In genomic region chr2:71026787-71027186, GRCm38 (mm10) we compare ENCODE assay signal across 8 mouse cellular contexts. TPM values are rescaled to one million over a fixed set of nuclear protein-coding genes. Genes with fewer than 3 reads are reported as not detected.
A peak's percentile ranks its signal among the peaks of the same experiment; 100 is the strongest.
DNase-seq lines count a peak whose midpoint lies in the region; ATAC-seq and TF ChIP-seq lines count a peak whose summit lies in the region.

No protein-coding gene starts in this region.

- peak; percentile 54 for ATAC-seq in embryonic facial prominence, embryonic 15.5 days (ENCODE audit: insufficient number of reproducible peaks, low FRiP score, low TSS enrichment, low read depth)
- ATAC-seq in kidney, embryonic 14.5 days (ENCODE audit: low FRiP score, low TSS enrichment), result peak; percentile 87
- ATAC-seq in megakaryocyte-erythroid progenitor cell, adult 5-6 weeks (replicated peaks; ENCODE audit: low FRiP score, low TSS enrichment, poor library complexity, severe bottlenecking), result peak; percentile 48; the same call in 1 of the 2 replicates

- H3K4me1 ChIP-seq in embryonic facial prominence, embryonic 15.5 days, result peaks cover 12% of the 10 kb centered on the region; the same call in 1 of the 2 replicates
- no peaks in the 10 kb centered on the region for H3K4me1 ChIP-seq in kidney, embryonic 14.5 days (ENCODE audit: control insufficient read depth, insufficient read depth, low read length)

- intact Hi-C loops in left cerebral cortex, adult 2 months (cut with DNase I), result no loop called here

- TF ChIP-seq CTCF in left cerebral cortex, adult 2 months (IDR thresholded peaks at IDR 0.05), result peak; percentile 8

- H3K9ac ChIP-seq in embryonic facial prominence, embryonic 15.5 days, result no peak overlapping the region
- no peak overlapping the region for H3K9ac ChIP-seq in kidney, embryonic 14.5 days (ENCODE audit: low read depth, low read length)

- H3K9me3 ChIP-seq in embryonic facial prominence, embryonic 15.5 days (replicated peaks), result no peaks in the 10 kb centered on the region
- H3K9me3 ChIP-seq in kidney, embryonic 14.5 days (ENCODE audit: control insufficient read depth, low read length), result no peaks in the 10 kb centered on the region

- no peaks in the 10 kb centered on the region for H3K36me3 ChIP-seq in embryonic facial prominence, embryonic 15.5 days
- H3K36me3 ChIP-seq in kidney, embryonic 14.5 days (ENCODE audit: control insufficient read depth, insufficient read depth, low read length), result no peaks in the 10 kb centered on the region

- no peaks in the 10 kb centered on the region for H3K27me3 ChIP-seq in embryonic facial prominence, embryonic 15.5 days
- H3K27me3 ChIP-seq in kidney, embryonic 14.5 days (ENCODE audit: control insufficient read depth, insufficient read depth, low read length), result no peaks in the 10 kb centered on the region

- no peak overlapping the region for H3K27ac ChIP-seq in left cerebral cortex, adult 2 months
- no peak overlapping the region for H3K27ac ChIP-seq in embryonic facial prominence, embryonic 15.5 days (replicated peaks)
- no peak overlapping the region for H3K27ac ChIP-seq in kidney, embryonic 14.5 days (ENCODE audit: low read depth, low read length)

- DNase-seq in left cerebral cortex, adult 2 months (ENCODE audit: extremely low spot score in 1 of 2, low spot score in 2 of 2), result no peak
- no peak for DNase-seq in left cerebral cortex, adult 9 months (ENCODE audit: low spot score in 2 of 2)
- no peak for DNase-seq in MN1 (ENCODE audit: low spot score)
- no peak for DNase-seq in urinary bladder, postnatal 10 days (ENCODE audit: low spot score)
- no peak for DNase-seq in right cerebral cortex, postnatal 4 days

- 39% methylated on average over 5 of the region's 5 CpGs for WGBS in embryonic facial prominence, embryonic 15.5 days
- 47% methylated on average over 5 of the region's 5 CpGs for WGBS in kidney, embryonic 14.5 days

- no peak overlapping the region for H3K4me3 ChIP-seq in left cerebral cortex, adult 2 months
- no peak overlapping the region for H3K4me3 ChIP-seq in embryonic facial prominence, embryonic 15.5 days (replicated peaks)
- H3K4me3 ChIP-seq in kidney, embryonic 14.5 days (ENCODE audit: low read length), result no peak overlapping the region

- H3K4me2 ChIP-seq in embryonic facial prominence, embryonic 15.5 days (replicated peaks), result no peak overlapping the region
- no peak overlapping the region for H3K4me2 ChIP-seq in kidney, embryonic 14.5 days (replicated peaks; ENCODE audit: low read depth, low read length)

RNA-seq across cellular contexts. Expression of gene Dcaf17, which starts 28.3 kb away (rescaled TPM):
- total RNA-seq in left cerebral cortex, adult 2 months (2021), result 10 to 100 TPM; 13.9 to 16.5 TPM
- 28.3 and 34.0 TPM in 2 replicates for polyA plus RNA-seq in embryonic facial prominence, embryonic 15.5 days (2015; fragmentation: Nextera tagmentation; extraction: Ambion mirVana)
- polyA plus RNA-seq in kidney, embryonic 14.5 days (2014; fragmentation: Nextera tagmentation; extraction: Ambion mirVana), result 29.2 and 34.1 TPM in 2 replicates
- 13.9 and 19.9 TPM in 2 replicates for total RNA-seq in megakaryocyte-erythroid progenitor cell, adult 5-6 weeks (2014; fragmentation: Nextera tagmentation)
- 10.8 and 14.7 TPM in 2 replicates for total RNA-seq in megakaryocyte-erythroid progenitor cell, adult 5-6 weeks (2017)

RNA-seq across cellular contexts. Expression of gene Mettl8, which starts 28.6 kb away (rescaled TPM):
- 10 to 100 TPM; 11.9 to 16.9 TPM for total RNA-seq in left cerebral cortex, adult 2 months (2021)
- 12.9 and 15.8 TPM in 2 replicates for polyA plus RNA-seq in embryonic facial prominence, embryonic 15.5 days (2015; fragmentation: Nextera tagmentation; extraction: Ambion mirVana)
- 15.4 and 22.2 TPM in 2 replicates for polyA plus RNA-seq in kidney, embryonic 14.5 days (2014; fragmentation: Nextera tagmentation; extraction: Ambion mirVana)
- total RNA-seq in megakaryocyte-erythroid progenitor cell, adult 5-6 weeks (2014; fragmentation: Nextera tagmentation), result 74.2 and 84.3 TPM in 2 replicates
- total RNA-seq in megakaryocyte-erythroid progenitor cell, adult 5-6 weeks (2017), result 37.6 and 40.3 TPM in 2 replicates
